Mouse (Mus musculus) right cerebral cortex, postnatal 10 days (tissue): ENCODE results near the gene 2200002J24Rik.

ENCODE experiments used
- DNase-seq, 2 experiments: peaks; one replicate each; pipeline ENCODE4 v3.0.0; 2021; ENCODE audit warnings: low spot score in 2 of 2

Gene 2200002J24Rik

DNA sequence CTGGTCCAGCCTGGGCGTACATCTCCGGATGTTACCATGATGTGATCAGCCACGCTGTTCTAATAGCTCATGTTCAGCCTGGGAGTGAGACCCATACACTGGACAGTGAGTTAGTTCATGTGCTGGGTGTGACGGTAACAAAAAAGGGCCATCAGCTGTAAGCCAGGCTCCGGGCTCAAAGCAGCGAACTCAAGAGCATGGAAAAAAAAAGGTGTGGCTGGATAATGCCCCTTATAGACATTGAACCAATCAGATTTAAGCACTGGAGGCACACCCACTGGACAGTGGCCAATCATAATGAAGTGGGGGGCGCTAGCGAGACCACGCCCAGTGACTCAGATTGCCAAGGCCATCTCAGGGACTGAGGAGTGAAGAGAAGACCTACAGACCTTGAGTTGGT, at the start of gene 2200002J24Rik:
2200002J24Rik (plus strand) TSS at position 338 of the 400 bp plus-strand sequence.
- no peak for DNase-seq

DNA sequence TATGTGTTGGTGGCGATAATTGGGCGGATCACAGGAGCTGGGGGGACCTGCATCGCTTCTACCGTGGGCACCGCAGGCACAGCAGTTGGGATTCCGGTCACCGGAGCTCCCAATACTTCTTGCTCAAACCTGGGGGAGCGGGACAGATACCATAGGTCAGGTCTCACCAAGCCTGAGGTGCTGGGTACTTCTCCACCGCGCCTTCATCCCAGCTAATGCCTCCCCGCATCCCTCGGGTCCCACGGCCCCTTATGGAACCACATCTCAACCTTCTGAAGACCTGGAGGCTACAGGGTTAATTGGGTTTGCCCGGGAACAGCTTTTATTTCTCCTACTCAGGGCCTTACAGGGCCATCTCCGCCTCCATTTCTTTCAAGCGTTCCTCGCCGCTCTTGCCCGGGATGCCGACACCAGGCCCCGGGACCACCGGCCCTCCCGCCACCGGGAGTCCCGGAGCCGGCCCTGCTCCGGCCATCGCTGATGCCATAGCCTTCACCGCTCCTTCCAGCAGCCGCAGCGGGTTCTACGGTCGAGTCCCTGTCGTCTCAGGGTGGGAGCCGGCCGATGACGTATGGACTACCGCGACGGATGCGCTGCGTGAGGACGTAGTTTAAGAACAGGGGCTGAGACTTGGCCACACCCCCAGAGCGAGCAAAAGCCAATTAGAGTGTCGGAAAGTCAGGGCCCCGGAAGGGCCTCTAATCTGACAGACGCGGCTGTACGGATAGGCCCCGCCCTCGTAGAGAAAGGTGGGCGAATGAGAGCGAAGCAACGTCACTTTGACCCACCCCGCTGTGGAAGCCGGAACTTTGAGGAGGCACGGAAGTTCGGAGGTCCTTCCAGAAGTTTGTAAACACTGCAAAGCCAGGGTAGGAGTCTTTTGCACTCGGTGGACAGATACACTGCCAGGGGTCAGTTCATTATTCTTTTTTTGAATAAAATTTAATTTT, 48.9 kb upstream of the 2200002J24Rik start, which contains the start of gene Rbm42:
Rbm42 (minus strand) TSS at position 727 of the 950 bp plus-strand sequence.
- DNase-seq: peak; percentile 99 to 100

DNA sequence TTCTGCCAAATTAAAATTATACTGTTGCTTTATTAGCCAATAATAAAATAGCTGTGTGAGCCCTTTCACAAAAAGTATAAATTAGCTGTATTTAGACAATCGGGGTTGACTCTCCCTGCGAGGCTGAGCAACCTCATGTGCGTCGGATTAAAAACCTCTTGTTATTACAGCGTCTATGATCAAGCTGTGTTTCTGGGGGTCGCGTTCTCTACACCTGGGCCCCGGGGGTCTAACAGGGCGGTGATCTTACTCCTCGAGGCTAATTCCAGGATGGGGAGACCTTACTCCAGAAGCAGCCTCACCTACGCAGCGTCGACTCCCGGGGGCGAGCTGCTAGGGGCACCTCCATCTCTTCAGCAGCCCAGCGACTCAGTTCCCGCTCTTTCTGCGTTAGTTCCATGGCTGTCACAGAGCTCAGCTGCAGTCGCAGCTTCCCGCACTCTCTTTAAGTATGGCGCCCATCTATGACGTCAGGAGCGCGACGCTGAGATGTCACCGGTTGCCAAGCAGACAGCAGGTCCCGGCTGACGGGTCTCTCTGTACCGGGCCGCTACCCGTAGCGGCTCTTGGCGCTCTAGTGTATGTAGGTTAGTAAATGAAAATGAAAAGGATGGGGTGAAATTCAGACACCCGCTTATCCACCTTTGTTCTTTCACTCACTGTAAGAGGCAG, 34.1 kb upstream of the 2200002J24Rik start, which contains the start of gene Haus5:
Haus5 (minus strand) TSS at position 466 of the 672 bp plus-strand sequence.
- DNase-seq: peak; percentile 96

DNA sequence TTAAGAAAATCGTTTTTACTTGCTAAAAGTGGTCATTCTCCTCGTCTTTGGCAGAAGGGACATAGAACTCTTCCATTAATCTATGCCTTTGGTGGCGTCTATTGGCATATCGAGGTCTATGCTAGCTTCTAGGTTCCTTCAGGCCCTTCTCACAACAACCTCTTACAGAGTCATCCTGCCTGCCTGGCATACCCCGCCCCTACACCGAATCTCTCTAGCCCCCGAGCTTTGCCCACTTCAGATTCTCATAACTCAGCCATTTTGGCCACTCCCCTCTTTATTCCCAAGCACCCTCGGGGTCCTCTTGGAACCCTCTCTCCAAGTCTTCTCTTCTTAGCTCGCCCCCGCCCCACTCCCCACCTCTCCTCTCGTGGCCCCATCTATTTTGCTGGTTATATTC, 33.4 kb upstream of the 2200002J24Rik start:
- DNase-seq: peak; percentile 30 to 43

DNA sequence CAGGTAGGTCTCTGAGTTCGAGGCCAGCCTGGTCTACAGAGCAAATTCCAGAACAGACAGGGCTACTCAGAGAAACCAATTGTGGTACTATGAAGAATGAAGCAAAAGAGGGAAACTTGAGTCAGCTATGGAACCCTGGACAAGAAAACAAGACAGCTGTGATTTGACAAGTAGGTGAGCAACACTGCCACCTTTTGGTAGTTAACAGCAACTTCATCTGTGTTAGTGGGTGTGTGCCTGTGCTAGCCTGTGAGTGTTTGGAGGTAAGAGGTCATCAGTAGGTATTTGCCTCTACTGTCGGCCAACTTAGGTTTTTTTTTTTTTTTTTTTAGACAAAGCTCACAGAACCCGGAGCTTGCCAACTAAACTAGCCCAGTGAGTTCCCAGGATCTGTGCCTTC, 29.5 kb upstream of the 2200002J24Rik start:
- DNase-seq: no peak

DNA sequence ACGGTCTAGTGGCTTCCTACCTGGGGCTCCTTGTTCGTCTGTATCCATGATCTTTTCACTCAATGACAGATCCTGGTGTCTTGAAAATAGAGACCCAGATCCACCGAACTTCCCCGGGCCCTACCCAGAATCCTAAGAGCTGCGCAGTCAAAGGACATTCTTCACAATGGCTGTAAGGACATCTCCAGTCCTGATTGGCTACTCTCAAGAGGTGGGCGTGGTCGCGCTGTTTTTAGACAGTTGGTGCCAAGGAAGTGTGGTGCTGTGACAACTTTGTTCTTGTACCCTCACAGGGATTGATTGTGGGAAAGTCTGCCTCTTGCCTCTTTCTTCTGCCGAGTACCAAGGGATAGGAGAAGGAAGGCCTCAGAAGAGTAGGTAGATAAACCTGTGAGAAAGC, 27.2 kb upstream of the 2200002J24Rik start, which contains the start of gene Pmis2:
Pmis2 (minus strand) TSS at position 126 of the 400 bp plus-strand sequence.
- no peak for DNase-seq

DNA sequence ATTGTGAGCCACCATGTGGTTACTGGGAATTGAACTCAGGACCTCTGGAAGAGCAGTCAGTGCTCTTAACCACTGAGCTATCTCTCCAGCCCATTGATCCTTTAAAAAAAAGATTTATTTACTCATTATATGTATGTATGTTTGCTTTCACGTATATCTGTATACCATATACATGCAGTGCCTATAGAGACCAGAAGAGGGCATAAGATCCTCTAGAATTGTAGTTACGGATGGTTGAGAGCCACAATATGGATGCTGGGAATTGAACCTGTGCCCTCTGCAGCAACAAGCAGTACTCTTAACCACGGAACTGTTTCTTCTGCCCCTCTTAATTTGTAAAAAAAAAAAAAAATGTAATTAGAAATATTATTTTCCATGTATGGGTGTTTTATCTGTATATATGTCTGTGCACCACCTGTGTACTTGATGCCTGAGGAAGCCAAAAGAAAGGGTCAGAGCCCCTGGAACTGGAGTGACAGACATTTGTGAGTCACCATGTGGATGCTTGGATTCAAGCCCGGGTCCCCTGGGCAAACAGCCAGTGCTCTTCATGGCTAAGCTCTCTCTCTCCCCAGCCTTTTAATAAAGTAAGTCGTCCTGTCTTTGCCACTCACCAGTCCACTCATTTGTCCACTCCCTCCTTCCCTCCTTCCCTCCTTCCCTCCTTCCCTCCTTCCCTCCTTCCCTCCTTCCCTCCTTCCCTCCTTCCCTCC, 20.3 kb upstream of the 2200002J24Rik start:
- DNase-seq: peak; percentile 35 to 54

DNA sequence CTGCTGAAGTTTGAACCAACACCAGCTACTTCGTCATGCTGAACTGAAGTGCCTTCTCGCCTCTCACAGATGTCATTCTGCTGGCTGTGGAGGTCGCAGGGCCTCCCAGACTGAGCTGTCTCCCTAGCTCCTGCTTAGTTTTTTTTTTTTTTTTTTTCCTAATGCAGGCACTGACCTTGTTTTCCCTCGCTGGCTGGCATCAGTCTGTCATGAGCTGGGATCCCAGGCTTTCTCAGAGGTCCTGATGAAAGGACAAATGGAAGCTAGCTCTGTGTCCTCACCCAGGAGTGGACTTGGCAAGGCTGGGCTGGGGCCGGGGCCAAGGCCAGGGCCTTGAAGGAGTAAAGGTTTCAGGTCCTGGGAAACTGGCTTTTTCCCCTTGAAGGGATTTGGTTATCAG, 16.8 kb upstream of the 2200002J24Rik start:
- DNase-seq: no peak

DNA sequence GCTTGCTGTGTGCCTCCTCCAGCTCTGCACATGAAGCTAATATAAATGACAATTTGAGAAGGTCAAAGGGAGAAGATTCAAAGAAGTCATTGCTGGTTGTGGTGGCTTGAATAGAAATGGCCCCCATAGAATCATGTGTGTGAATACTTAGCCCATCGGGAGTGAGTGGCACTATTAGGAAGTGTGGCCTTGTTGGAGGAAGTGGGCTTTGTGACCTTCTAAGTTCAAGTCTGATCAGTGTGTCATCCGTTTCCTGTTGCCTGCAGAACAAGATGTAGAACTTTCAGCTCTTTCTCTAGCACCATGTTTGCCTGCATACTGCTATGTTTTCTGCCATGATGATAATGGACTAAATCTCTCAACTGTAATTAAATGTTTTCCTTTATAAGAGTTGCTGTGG, 15.3 kb upstream of the 2200002J24Rik start:
- no peak for DNase-seq

DNA sequence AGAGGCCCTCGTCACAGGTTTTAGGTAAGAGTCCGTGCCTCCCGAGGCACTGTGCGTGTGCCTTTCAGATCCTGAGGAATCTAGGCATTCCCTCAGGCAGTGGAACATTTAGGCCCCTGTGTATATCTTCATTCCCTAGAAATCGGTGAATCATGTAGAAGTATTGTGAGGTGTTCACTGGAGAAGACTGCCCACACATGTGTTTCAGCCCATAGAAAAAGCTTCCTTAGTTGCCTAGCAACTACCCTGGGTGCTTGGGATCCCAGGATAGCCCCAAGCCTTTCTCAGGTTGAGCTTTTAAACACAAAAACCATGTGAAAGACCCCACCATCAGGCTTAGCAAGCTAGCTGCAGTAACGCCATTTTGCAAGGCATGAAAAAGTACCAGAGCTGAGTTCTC, 10.4 kb upstream of the 2200002J24Rik start:
- DNase-seq: no peak

DNA sequence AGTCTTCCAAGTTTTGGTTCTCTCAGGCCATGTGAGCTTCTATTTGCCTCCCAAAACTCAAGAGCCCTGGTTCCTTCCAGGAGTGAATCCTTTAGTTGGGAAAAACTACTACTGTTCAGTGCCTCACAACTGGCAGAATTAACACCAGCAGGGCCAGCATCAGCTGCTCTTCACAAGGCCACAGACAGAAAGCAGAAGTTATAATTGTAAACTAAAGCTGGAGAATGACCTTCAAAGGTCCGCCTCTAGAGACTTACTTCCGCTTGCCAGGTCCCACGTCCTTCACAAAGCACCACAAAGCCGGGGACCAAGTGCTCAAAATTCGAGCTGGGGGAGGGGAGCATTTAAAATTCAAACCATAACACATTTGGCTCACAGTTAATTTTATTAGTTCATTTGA, 625 bp upstream of the 2200002J24Rik start:
- no peak for DNase-seq

DNA sequence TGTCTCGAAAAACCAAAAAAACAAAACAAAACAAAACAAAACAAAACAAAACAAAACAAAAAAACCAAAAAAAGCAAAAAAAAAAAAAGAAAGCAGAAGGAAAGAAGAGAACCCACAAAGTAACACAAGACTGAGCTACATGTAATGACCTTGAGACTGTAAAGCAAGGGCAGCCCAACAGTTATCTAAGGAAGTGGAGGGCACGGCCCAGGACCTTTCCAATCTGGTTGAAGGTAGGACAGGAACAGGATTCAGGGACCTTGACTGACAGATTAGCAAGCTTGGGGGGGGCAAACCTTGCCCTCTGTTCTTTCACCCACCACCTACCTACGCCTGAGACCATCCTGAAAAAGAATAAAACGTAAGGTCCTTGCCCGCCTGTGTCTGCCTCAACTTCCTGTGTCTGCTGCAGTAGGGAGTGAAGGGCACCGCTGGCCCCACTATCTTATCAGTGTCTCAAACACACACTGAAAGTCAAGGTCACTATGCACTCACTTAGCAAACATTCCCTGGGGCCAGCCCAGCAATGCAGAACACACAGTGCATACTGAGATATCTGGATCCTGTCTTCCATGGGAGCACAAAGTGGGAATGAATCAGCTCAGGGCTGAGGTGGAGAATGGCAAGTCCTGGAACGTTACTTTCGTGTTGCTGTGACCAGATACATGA, 7.6 kb downstream of the 2200002J24Rik start:
- DNase-seq: no peak

DNA sequence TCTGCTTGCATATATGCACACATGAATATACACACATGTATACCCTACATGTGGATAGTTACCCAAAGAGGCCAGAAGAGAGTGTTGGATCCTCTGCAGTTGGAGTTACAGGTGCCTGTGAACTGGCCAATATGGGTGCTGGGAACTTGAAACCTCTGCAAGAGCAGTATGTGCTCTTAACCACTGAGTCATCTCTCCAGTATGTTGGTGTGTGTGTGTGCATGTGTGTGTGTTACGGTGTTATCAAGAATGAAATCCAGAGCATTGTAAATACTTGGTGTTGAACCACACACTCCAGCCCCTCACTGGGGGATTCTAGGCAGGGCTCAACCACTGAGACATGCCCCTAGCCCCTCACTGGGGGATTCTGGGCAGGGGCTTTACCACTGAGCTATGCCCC, 8.7 kb downstream of the 2200002J24Rik start:
- no peak for DNase-seq

DNA sequence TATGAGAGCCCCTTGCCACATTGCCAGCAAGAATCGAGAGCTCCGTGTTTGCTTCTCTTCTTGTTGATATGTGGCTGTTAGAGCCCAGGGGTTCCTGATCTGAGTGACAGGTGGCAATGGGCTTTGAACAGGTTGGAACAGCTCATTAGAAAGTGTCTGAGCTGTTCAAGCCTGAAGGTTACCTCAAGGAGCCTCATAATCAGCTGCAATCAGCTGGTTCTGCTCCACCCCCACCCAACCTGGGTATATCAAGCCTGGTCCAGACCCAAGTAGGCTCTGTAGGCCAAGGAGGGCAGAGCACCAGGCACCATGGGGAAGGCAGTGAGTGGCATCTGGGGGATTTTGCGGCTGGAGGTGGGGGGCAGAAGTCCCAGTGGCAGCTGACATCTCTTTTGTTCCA, 13.2 kb downstream of the 2200002J24Rik start, which contains the start of gene Atp4a:
Atp4a (plus strand) TSS at position 268 of the 400 bp plus-strand sequence.
- DNase-seq: no peak

DNA sequence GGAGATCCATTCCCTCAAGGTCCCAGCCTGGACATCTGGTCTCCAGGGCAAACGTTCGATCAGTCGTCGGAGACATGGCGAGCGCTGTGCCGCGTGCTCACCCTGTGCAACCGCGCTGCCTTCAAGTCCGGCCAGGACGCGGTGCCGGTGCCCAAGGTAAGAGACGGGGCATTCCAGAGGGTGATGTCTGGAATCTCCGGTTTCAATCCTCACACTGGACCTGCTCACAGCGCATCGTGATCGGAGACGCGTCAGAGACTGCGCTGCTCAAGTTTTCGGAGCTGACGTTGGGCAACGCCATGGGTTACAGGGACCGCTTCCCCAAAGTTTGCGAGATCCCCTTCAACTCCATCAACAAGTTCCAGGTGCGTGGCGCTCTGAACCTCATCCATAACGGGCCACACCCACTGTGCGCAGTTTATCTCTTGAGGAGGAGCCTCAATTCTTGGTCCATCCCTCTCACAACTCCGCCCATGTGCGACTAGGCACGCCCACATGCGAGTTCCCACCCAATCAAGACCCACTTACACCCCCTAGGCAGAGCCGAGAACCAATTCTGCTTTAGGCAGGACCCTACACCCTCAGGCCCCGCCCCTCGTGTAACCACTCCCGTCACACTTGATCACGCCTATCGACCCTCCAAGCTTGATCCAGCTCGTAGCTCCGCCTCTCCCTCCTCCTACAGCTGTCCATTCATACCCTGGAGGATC, 18.4 kb downstream of the 2200002J24Rik start:
- DNase-seq: peak; percentile 86 to 88

DNA sequence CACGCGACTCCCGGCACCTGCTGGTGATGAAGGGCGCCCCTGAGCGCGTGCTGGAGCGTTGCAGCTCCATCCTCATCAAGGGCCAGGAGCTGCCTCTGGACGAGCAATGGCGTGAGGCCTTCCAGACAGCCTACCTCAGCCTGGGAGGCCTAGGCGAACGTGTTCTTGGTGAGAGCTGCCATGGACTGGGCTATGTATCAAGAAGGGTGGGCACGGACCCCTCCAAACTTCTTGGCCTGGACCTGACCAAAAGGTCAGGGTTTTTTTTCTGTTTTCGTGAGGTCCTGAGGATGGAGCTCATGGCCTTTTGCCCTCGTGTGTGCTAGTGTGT, 19.0 kb downstream of the 2200002J24Rik start:
- no peak for DNase-seq

DNA sequence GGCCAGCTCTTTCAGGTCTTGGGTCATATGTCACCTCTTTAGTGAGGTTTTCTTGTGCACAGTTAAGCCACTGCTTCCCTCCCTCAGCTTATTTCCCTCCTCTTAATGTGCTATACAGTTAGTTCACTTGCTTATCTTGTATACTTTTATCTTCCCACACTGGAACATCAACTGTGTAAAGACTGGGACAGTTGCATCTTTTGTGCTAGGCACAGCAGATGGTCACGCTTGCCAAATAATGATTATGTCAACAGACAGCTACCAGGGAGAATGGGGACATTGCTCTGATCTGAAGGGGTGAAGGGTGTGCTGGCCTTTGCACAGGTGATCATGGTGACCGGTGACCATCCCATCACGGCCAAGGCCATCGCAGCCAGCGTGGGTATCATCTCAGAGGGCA, 20.9 kb downstream of the 2200002J24Rik start:
- DNase-seq: peak in 1 of 2 experiments; percentile 23

DNA sequence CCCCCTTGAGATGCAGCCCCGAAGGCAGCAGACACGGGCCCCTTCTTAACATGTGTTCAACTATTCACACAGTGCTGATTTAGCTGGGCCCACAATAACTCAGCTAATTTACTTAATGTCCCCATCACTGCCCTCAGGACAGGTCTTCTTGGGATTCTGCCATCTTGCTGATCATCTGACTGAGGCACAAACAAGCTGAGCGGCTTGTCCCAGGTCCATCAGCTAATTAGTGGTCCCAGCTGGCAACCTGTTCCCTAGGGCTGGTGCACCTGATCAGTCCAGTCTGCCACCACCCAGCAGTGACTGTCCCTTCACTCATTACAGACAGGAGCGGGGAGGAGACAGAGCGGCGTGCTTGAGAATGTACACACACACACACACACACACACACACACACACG, 22.6 kb downstream of the 2200002J24Rik start:
- no peak for DNase-seq

DNA sequence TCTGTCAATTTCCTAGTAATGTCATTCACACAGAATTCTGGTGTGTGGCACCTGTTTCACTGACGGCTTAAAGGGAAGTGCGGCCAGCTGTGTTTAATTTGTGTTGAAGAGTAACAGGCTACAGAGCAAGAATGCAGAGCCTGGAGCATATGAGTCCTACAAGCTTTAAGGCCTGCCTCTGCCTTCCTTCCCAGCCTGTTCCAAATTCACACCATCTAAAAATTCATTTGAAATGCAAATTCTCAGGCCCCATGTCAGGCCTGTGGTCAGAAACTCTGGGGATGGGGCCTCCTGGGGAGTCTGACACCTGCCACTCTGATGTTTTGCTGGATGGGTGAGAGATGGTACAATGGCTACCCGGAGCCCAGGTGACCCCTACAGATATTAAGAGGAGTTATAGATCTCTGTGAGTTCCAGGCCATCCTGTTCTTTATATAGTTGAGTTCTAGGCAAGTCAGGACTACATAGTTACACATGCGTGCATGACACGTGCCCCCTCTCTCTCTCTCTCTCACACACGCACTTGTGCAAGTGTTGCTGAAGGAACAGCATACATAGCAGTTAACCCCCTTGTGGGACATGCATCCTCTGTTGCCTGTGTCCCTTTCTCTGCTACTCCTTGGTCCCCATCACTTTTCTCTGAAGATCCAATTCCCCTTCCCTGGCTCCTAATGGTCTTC, 24.7 kb downstream of the 2200002J24Rik start:
- DNase-seq: no peak

DNA sequence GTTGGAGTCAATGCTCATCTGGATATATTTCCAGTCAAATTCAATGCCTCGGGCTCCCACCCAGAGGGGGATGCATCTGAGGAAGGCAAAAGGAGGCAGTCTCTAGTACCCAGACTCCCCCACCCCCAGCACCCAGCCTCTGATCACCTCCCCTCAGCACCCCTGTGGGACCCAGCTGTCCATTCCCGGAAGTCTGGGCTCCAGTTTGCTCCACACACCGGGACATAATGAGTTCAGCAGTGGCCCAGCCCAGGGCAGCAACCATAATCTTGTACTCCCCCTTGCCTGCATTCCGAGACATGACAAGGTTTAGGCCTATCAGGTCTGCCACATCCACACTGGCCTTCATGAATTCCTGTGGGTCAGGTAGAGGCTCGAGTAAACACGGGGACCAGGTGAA, 29.5 kb downstream of the 2200002J24Rik start:
- DNase-seq: no peak
